Mouse (Mus musculus) CH12.LX (cell line): ENCODE results near the gene Cc2d1b. TPM values are rescaled to one million over a fixed set of nuclear protein-coding genes. Genes with fewer than 3 reads are reported as not detected.

Experiments used
- DNase-seq: peaks from one replicate; pipeline ENCODE4 v3.0.0-alpha.2; 2013; ENCODE audit errors: extremely low read depth
- H3K27ac ChIP-seq: 2 replicates; pipeline ENCODE4 v1.5.1; 2012; ENCODE audit warnings: low read depth, mild to moderate bottlenecking, control low read depth, moderate library complexity; ENCODE audit not compliant: insufficient read depth
- H3K27me3 ChIP-seq: replicated peaks from 2 replicates; pipeline ENCODE3; 2012; ENCODE audit warnings: inconsistent platforms
- H3K36me3 ChIP-seq, 2 experiments: replicated peaks in 1 of 2; 2 replicates each; pipeline versions ENCODE3 to v1.6.1; 2012; ENCODE audit warnings: inconsistent platforms in 1 of 2, low read length in 1 of 2, mild to moderate bottlenecking in 1 of 2, mixed read lengths in 1 of 2, moderate library complexity in 1 of 2; ENCODE audit not compliant: control insufficient read depth in 1 of 2, insufficient read depth in 1 of 2
- H3K4me1 ChIP-seq, 2 experiments: 2 replicates each; pipeline ENCODE4 v1.6.1; 2012; ENCODE audit warnings: inconsistent platforms in 1 of 2, moderate library complexity in 1 of 2; ENCODE audit not compliant: insufficient read depth in 2 of 2, control insufficient read depth in 1 of 2
- H3K4me2 ChIP-seq: 2 replicates; pipeline ENCODE4 v1.6.1; 2012; ENCODE audit warnings: low read depth, mild to moderate bottlenecking, control low read depth; ENCODE audit not compliant: poor library complexity, insufficient read depth, severe bottlenecking
- H3K4me3 ChIP-seq, 3 experiments: fragments of 150-350 bp in 1 of 3; sonication (generic) in 1 of 3; replicated peaks in 1 of 3; 2 replicates each; pipeline versions ENCODE3 to v1.5.1; 2011 to 2012; ENCODE audit warnings: low read depth in 2 of 3, low read length in 2 of 3, mild to moderate bottlenecking in 2 of 3, moderate library complexity in 2 of 3, control low read depth in 1 of 3, improper control_type of control experiment in 1 of 3, inconsistent platforms in 1 of 3, mixed read lengths in 1 of 3; ENCODE audit not compliant: poor library complexity in 1 of 3
- H3K79me2 ChIP-seq: replicated peaks from 2 replicates; pipeline ENCODE4 v1.6.1; 2012; ENCODE audit warnings: mild to moderate bottlenecking, moderate library complexity; ENCODE audit not compliant: control insufficient read depth, poor library complexity, insufficient read depth, severe bottlenecking; ENCODE audit errors: extremely low read depth
- H3K9ac ChIP-seq: 2 replicates; pipeline ENCODE4 v1.6.1; 2012; ENCODE audit warnings: low read depth, mild to moderate bottlenecking, control low read depth, moderate library complexity; ENCODE audit not compliant: insufficient read depth
- H3K9me3 ChIP-seq: replicated peaks from 2 replicates; pipeline ENCODE3; 2012; ENCODE audit warnings: low read length, inconsistent platforms, mixed read lengths
- BHLHE40 ChIP-seq: IDR thresholded peaks from 2 replicates; pipeline ENCODE4 v1.6.1; 2011; ENCODE audit warnings: mild to moderate bottlenecking, low read depth, low read length, improper control_type of control experiment
- CHD1 ChIP-seq: IDR thresholded peaks from 2 replicates; pipeline ENCODE4 v1.6.1; 2012; ENCODE audit warnings: low read depth, low read length, improper control_type of control experiment, inconsistent platforms
- E2F4 ChIP-seq: IDR thresholded peaks from 2 replicates; pipeline ENCODE4 v1.6.1; 2011; ENCODE audit warnings: low read depth, low read length, improper control_type of control experiment; ENCODE audit not compliant: insufficient replicate concordance
- IRF4 ChIP-seq: IDR thresholded peaks from 2 replicates; pipeline ENCODE4 v1.6.1; 2014; ENCODE audit warnings: low read depth, mild to moderate bottlenecking, inconsistent platforms, low read length, improper control_type of control experiment
- JUN ChIP-seq: IDR thresholded peaks from 2 replicates; pipeline ENCODE4 v1.6.1; 2011; ENCODE audit warnings: low read depth, mild to moderate bottlenecking, low read length, improper control_type of control experiment, moderate library complexity; ENCODE audit not compliant: insufficient read depth
- KAT2A ChIP-seq: IDR thresholded peaks from 2 replicates; pipeline ENCODE4 v1.6.1; 2012; ENCODE audit warnings: low read length, improper control_type of control experiment, inconsistent platforms; ENCODE audit not compliant: insufficient replicate concordance
- MAFK ChIP-seq: IDR thresholded peaks from 2 replicates; pipeline ENCODE4 v1.6.1; 2011; ENCODE audit warnings: low read length, improper control_type of control experiment; ENCODE audit not compliant: insufficient replicate concordance
- MEF2A ChIP-seq: IDR thresholded peaks from 2 replicates; pipeline ENCODE4 v1.6.1; 2014; ENCODE audit warnings: low read depth, mild to moderate bottlenecking, inconsistent platforms, low read length, improper control_type of control experiment, borderline replicate concordance
- MYC ChIP-seq: IDR thresholded peaks from 2 replicates; pipeline ENCODE4 v1.6.1; 2011; ENCODE audit warnings: low read depth, mild to moderate bottlenecking, improper control_type of control experiment, low read length
- NELFE ChIP-seq: IDR thresholded peaks from 2 replicates; pipeline ENCODE4 v1.6.1; 2011; ENCODE audit warnings: low read depth, low read length, improper control_type of control experiment
- NRF1 ChIP-seq: IDR thresholded peaks from 2 replicates; pipeline ENCODE4 v1.6.1; 2014; ENCODE audit warnings: low read depth, mild to moderate bottlenecking, inconsistent platforms, low read length, improper control_type of control experiment, moderate library complexity
- PAX5 ChIP-seq: IDR thresholded peaks from 2 replicates; pipeline ENCODE4 v1.6.1; 2012; ENCODE audit warnings: low read length, inconsistent platforms, mixed read lengths
- POLR2A ChIP-seq: IDR thresholded peaks from 2 replicates; pipeline ENCODE4 v1.6.1; 2011; ENCODE audit warnings: low read depth, mild to moderate bottlenecking, improper control_type of control experiment, low read length
- POLR2AphosphoS2 ChIP-seq: IDR thresholded peaks from 2 replicates; pipeline ENCODE4 v1.6.1; 2011; ENCODE audit warnings: low read depth, low read length, improper control_type of control experiment
- SIN3A ChIP-seq: IDR thresholded peaks from 2 replicates; pipeline ENCODE4 v1.6.1; 2012; ENCODE audit warnings: low read length, improper control_type of control experiment, inconsistent platforms
- SMC3 ChIP-seq: IDR thresholded peaks from 2 replicates; pipeline ENCODE4 v1.6.1; 2011; ENCODE audit warnings: low read depth, low read length, improper control_type of control experiment
- TCF12 ChIP-seq: IDR thresholded peaks from 2 replicates; pipeline ENCODE4 v1.6.1; 2014; ENCODE audit warnings: low read depth, mild to moderate bottlenecking, inconsistent platforms, low read length, improper control_type of control experiment
- ZKSCAN1 ChIP-seq: IDR thresholded peaks from 2 replicates; pipeline ENCODE4 v1.6.1; 2012; ENCODE audit warnings: low read depth, inconsistent platforms, low read length, improper control_type of control experiment, borderline replicate concordance
- dilution Hi-C: fragments of 300-500 bp; cut with MboI; formaldehyde crosslinking; loops from 2 replicates; pipeline ENCODE4 v1.14.3; 2020; ENCODE audit warnings: low sequenced_read_pairs; ENCODE audit not compliant: extremely low pct_unique_long_range_greater_than_20kb, extremely low pct_ligation_motif_present
- in situ Hi-C: fragments of 300-500 bp; cut with MboI; formaldehyde crosslinking; loops from 3 replicates; pipeline ENCODE4 v1.14.3; 2019; ENCODE audit warnings: low sequenced_read_pairs, low pct_ligation_motif_present, low pct_unique_long_range_greater_than_20kb, mixed read lengths
- polyA plus RNA-seq: library from polyadenylated mRNA; unstranded; fragments of >175 nt; gene quantifications from 2 replicates; pipeline ENCODE4 v1.2.1, GENCODE M21; 2012; ENCODE audit warnings: low read depth; ENCODE audit not compliant: insufficient read length
- total RNA-seq, 2 experiments: library from RNA; depleted of rRNA; stranded (reverse); fragments of 300-350 nt in 1 of 2; fragments of >200 nt in 1 of 2; gene quantifications; 2 replicates each; pipeline ENCODE4 v1.2.3; 2012 to 2014

Gene Cc2d1b
- total and polyA plus RNA-seq, 3 experiments, result 48.9 to 61.4 (median 57.5) TPM

DNA sequence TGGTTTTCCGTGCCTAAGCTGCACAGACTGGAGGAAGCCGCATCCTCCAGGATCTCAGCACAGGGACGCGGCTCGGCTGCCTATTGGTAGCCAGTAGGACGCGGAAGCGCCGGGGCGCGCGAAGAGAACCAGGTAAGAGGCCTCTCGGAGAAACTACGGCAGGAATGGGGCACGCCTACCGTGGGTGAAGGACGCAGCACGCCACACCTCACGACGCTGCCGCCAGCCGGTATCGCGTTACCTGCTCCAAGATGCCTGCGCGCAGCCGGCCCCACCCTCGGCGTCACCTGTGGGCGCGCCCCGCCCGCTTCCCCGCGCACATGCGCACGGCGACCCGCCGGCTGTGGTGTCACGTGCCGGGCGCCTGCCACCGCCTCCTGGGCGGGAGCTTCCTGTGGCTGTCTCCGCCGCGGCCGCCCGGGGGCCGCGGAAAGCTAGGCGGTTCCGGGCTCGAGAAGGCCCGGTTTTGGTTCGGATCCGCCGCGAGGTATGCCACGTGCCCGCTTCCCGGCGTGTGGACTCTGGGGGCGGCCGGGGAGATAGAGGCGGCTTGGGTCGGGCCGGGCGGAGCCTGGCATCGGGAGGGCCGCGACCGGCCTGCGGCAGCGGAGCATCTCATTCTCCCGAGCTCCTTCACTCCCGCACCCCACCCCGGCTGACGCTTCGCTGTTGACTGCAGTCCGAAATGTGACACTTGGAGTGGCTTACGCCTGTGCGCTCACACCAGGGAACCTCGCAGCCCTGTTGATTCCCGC lies at the start of gene Cc2d1b (continued):
- TF ChIP-seq CHD1, result no peak

DNA sequence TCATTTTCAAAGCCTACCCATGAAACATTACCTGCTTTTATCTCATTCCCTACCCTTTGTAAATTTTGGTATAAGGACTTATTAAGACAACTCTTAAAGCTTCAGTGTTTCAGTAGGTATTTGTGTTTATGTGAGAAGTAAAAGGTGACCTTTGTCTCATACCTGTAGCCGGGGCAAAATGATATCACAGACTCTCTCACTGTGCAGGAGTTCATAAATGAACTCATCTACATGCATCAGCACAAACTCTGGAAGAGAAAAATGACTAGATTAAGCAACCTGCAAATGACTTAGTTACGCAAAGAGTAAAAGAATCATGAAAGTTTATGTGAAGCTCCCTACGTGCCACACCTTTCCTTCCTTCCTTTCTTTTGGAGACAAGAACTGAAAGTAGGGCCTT lies 47.1 kb upstream of the Cc2d1b start:
- Histone ChIP-seq H3K4me2 (no peak overlapping the region), H3K36me3 (peaks cover 38 to 82% of the 10 kb centered on the region in 2 experiments), H3K27ac (no peak overlapping the region), H3K4me1 (peaks cover 0 to 6% of the 10 kb centered on the region in 2 experiments; a peak in 3 of 4 replicates), H3K79me2 (peaks cover 13% of the 10 kb centered on the region), H3K9me3 (no peaks in the 10 kb centered on the region), H3K4me3 (no peak overlapping the region), H3K27me3 (no peaks in the 10 kb centered on the region), H3K9ac (no peak overlapping the region)
- in situ Hi-C loops, result loop anchor here (25.0 kb wide), 1 partner anchor 235 kb away; the partner anchor contains the start of gene Coa7
- dilution Hi-C loops, result no loop called here
- DNase-seq, result no peak
- TF ChIP-seq MEF2A, result no peak
- TF ChIP-seq ZKSCAN1, result no peak
- no peak for TF ChIP-seq PAX5
- TF ChIP-seq TCF12, result no peak
- no peak for TF ChIP-seq NRF1
- no peak for TF ChIP-seq KAT2A
- no peak for TF ChIP-seq SMC3
- no peak for TF ChIP-seq BHLHE40
- TF ChIP-seq POLR2A, result no peak
- no peak for TF ChIP-seq MAFK
- TF ChIP-seq SIN3A, result no peak
- no peak for TF ChIP-seq JUN
- no peak for TF ChIP-seq NELFE
- no peak for TF ChIP-seq POLR2AphosphoS2
- TF ChIP-seq E2F4, result no peak
- TF ChIP-seq IRF4, result no peak
- TF ChIP-seq MYC, result no peak
- TF ChIP-seq, all 38 proteins: peak for 0
